Mouse (Mus musculus): ENCODE data around the gene Myl7.

DNA sequence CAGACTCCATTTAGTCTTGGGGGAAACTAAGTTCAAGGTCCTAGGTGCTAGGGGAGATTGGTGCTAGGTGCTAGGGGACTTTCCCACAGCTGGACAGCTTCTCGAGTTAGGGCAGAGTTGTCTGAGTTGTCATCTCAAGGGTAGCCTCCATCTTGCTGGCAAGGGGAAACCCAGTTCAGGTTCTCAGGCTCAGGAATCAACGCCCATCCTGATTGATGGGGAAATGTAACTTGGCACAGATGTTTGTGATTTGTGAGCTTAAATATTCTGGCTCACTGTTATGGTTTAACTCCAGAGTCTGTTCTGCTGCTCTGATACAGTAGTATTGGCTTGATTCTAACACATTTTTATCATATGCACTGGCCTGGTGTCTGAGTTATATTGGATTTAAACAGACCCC lies 19.5 kb upstream of the Myl7 start:
- TF ChIP-seq EP300 (IDR thresholded peaks at IDR 0.05; ENCODE audit: insufficient read depth, low read depth, low read length) (no peak), CTCF (IDR thresholded peaks at IDR 0.05; ENCODE audit: low read depth, low read length) (no peak), POLR2A (IDR thresholded peaks at IDR 0.05; ENCODE audit: insufficient read depth, low read length) (no peak)
